Mouse (Mus musculus): ENCODE data around the gene Nt5e. TPM values are rescaled to one million over a fixed set of nuclear protein-coding genes. Genes with fewer than 3 reads are reported as not detected.

Gene Nt5e
- polyA plus RNA-seq, 1 experiment from 2014 or later: 0.93 TPM

DNA sequence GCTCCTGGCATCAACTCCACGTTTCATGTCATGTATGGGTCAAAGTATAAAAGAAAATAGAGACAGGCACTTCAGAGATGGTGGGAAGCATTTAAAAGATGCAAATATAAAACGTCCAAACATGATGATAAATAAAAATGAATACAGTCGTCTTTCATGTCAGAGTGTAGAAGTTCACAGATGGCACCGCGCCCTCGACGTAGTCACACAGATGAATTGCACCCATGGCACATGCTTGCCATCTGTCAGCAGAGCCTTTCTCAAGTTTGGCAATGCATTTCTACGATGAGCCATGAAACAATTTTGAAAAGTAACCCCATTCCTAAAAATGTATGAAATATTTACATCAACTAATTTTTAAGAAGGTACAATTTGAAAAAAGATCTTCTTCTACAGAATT, 67.9 kb downstream of the Nt5e start:
- no peak overlapping the region for H3K4me3 ChIP-seq (ENCODE audit: low read depth, low read length)
- no peak overlapping the region for H3K4me2 ChIP-seq
- no peaks in the 10 kb centered on the region for H3K27me3 ChIP-seq (ENCODE audit: control insufficient read depth, insufficient read depth, low read length)
- no peaks in the 10 kb centered on the region for H3K4me1 ChIP-seq (ENCODE audit: control insufficient read depth, insufficient read depth, low read length)
- no peak for ATAC-seq (ENCODE audit: low FRiP score)
- 89% methylated on average over 8 of the region's 8 CpGs for WGBS
- DNase-seq (ENCODE audit: low spot score, missing footprints): no peak
- no peaks in the 10 kb centered on the region for H3K36me3 ChIP-seq (ENCODE audit: control insufficient read depth, insufficient read depth, low read length)
- no peaks in the 10 kb centered on the region for H3K9me3 ChIP-seq (ENCODE audit: control insufficient read depth, low read length)
- no peak overlapping the region for H3K27ac ChIP-seq (ENCODE audit: low read depth, low read length)
- no peak overlapping the region for H3K9ac ChIP-seq (ENCODE audit: low read length)

DNA sequence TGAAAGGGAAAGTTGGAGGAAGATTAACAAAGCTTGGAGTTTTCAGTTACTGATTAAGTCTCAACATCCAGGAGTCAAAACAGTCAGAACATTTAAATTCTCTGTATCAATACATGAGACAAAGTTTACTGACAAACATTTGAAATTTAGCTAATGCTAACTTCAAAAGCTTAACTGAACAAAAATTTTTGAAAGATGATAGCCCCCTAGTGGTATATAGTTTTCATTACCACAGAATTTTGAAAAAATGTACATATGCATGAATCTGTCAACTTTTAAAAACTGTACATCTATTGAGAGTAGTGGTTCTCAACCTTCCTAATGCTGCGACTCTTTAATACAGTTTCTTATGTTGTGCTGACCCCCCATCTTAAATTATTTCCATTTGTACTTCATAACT, 71.5 kb downstream of the Nt5e start:
- H3K36me3 ChIP-seq (ENCODE audit: control insufficient read depth, insufficient read depth, low read length): no peaks in the 10 kb centered on the region
- no peaks in the 10 kb centered on the region for H3K9me3 ChIP-seq (ENCODE audit: control insufficient read depth, low read length)
- no peak overlapping the region for H3K4me3 ChIP-seq (ENCODE audit: low read depth, low read length)
- no peak overlapping the region for H3K9ac ChIP-seq (ENCODE audit: low read length)
- H3K4me1 ChIP-seq (ENCODE audit: control insufficient read depth, insufficient read depth, low read length): no peaks in the 10 kb centered on the region
- H3K4me2 ChIP-seq: no peak overlapping the region
- H3K27me3 ChIP-seq (ENCODE audit: control insufficient read depth, insufficient read depth, low read length): no peaks in the 10 kb centered on the region
- WGBS: 95% methylated on average over 1 of the region's 1 CpGs
- DNase-seq (ENCODE audit: low spot score, missing footprints): no peak
- H3K27ac ChIP-seq (ENCODE audit: low read depth, low read length): no peak overlapping the region
- ATAC-seq (ENCODE audit: low FRiP score): no peak

DNA sequence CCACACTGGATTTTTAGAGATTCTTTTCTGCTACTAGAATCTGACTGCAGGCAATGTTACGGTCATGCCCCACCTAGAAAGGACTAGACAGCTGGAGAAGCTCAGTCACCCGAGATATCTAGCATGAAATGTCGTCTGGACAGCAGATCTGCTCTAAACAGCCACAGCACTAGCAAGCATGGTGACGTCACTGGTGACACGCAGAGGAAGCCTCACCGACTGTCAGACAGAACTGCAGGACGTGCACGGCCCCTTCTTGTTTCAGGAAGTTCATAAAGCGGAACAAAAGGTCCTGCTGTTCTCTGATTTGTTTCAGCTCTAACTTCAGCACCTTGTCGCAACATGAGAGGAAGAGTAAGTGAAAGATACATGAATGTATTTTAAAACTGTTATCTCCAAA, 77.1 kb downstream of the Nt5e start:
- Histone ChIP-seq H3K4me1 (ENCODE audit: control insufficient read depth, insufficient read depth, low read length) (no peaks in the 10 kb centered on the region), H3K36me3 (ENCODE audit: control insufficient read depth, insufficient read depth, low read length) (no peaks in the 10 kb centered on the region), H3K4me3 (ENCODE audit: low read depth, low read length) (no peak overlapping the region), H3K27ac (ENCODE audit: low read depth, low read length) (no peak overlapping the region), H3K9ac (ENCODE audit: low read length) (no peak overlapping the region), H3K27me3 (ENCODE audit: control insufficient read depth, insufficient read depth, low read length) (no peaks in the 10 kb centered on the region), H3K4me2 (no peak overlapping the region), H3K9me3 (ENCODE audit: control insufficient read depth, low read length) (no peaks in the 10 kb centered on the region)
- 79% methylated on average over 10 of the region's 10 CpGs for WGBS
- DNase-seq (ENCODE audit: low spot score, missing footprints) (no peak), ATAC-seq (ENCODE audit: low FRiP score) (no peak)

DNA sequence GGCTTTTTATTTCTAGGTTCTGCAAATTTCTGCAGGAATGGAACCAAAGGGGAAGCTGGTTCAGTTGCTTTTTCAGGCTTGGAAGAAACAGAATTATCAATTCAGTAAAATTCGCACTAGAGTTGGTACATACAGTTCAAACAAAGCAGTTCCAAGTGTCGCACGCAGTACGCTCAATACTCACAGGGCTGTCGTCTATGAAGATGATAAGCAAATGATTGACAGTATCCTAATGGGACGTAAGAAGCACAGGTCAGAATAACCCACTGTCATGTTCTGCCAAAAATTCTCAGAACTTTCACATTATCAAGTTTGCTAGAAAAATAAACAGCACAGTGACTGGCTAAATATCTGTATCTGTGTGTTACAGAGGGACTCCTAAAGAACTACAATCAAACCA, 77.5 kb downstream of the Nt5e start:
- no peaks in the 10 kb centered on the region for H3K4me1 ChIP-seq (ENCODE audit: control insufficient read depth, insufficient read depth, low read length)
- WGBS: 90% methylated on average over 6 of the region's 6 CpGs
- no peak overlapping the region for H3K4me3 ChIP-seq (ENCODE audit: low read depth, low read length)
- no peaks in the 10 kb centered on the region for H3K9me3 ChIP-seq (ENCODE audit: control insufficient read depth, low read length)
- ATAC-seq (ENCODE audit: low FRiP score) (no peak), DNase-seq (ENCODE audit: low spot score, missing footprints) (no peak)
- no peak overlapping the region for H3K9ac ChIP-seq (ENCODE audit: low read length)
- no peaks in the 10 kb centered on the region for H3K36me3 ChIP-seq (ENCODE audit: control insufficient read depth, insufficient read depth, low read length)
- no peaks in the 10 kb centered on the region for H3K27me3 ChIP-seq (ENCODE audit: control insufficient read depth, insufficient read depth, low read length)
- H3K4me2 ChIP-seq: no peak overlapping the region
- H3K27ac ChIP-seq (ENCODE audit: low read depth, low read length): no peak overlapping the region

DNA sequence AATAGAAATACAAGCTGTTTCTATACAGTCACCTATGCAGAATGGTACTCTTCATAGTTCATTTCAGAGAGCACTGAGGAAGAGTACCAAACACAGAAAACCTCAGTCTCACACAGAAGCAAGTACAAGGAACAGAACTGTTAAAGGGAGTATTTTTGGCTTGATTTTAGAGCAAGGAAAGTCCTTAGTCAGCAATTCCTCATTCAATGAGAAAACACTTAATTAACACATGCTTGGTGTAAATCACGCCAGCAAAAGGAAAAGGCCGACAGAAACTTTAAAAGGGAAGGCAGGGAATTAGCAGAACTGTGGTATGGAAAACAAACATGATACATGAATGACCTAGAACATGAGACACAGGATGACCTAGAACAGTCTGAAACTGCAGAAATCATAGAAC, 83.0 kb downstream of the Nt5e start:
- ATAC-seq (ENCODE audit: low FRiP score) (no peak), DNase-seq (ENCODE audit: low spot score, missing footprints) (no peak)
- Histone ChIP-seq H3K4me1 (ENCODE audit: control insufficient read depth, insufficient read depth, low read length) (no peaks in the 10 kb centered on the region), H3K9ac (ENCODE audit: low read length) (no peak overlapping the region), H3K4me2 (no peak overlapping the region), H3K27me3 (ENCODE audit: control insufficient read depth, insufficient read depth, low read length) (no peaks in the 10 kb centered on the region), H3K4me3 (ENCODE audit: low read depth, low read length) (no peak overlapping the region), H3K27ac (ENCODE audit: low read depth, low read length) (no peak overlapping the region), H3K9me3 (ENCODE audit: control insufficient read depth, low read length) (no peaks in the 10 kb centered on the region), H3K36me3 (ENCODE audit: control insufficient read depth, insufficient read depth, low read length) (no peaks in the 10 kb centered on the region)
- 92% methylated on average over 2 of the region's 2 CpGs for WGBS

DNA sequence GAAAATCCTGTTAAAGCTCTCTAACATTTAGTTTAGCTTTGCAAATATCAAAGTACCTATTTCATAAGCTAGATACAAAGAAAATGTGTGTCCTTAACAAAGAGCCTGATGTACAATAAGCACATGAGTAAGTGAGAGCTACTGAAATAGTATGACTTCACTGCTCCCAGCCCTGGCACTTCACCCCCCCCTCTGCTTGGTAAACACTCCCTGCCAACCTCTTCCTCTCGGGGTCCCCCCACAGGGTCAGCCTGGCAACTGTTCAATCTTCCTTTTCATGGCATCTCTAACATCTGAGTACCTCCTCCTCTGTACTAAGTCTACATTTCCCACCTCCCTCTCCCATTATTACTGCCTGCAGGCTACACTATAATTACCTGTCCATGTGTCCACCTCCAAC, 89.8 kb downstream of the Nt5e start:
- Histone ChIP-seq H3K4me2 (no peak overlapping the region), H3K27me3 (ENCODE audit: control insufficient read depth, insufficient read depth, low read length) (no peaks in the 10 kb centered on the region), H3K27ac (ENCODE audit: low read depth, low read length) (no peak overlapping the region), H3K9ac (ENCODE audit: low read length) (no peak overlapping the region), H3K4me1 (ENCODE audit: control insufficient read depth, insufficient read depth, low read length) (no peaks in the 10 kb centered on the region), H3K9me3 (ENCODE audit: control insufficient read depth, low read length) (no peaks in the 10 kb centered on the region), H3K36me3 (ENCODE audit: control insufficient read depth, insufficient read depth, low read length) (no peaks in the 10 kb centered on the region), H3K4me3 (ENCODE audit: low read depth, low read length) (no peak overlapping the region)
- ATAC-seq (ENCODE audit: low FRiP score): no peak
- DNase-seq (ENCODE audit: low spot score, missing footprints): no peak
- 84% methylated on average over 1 of the region's 1 CpGs for WGBS

Other genes starting within 250 kb of the Nt5e start
- gene Snx14, start 111.8 kb downstream of the Nt5e start, polyA plus RNA-seq (2014; fragmentation: Nextera tagmentation; extraction: Ambion mirVana): 22.8 and 23.9 TPM in 2 replicates
- gene Gm20537, start 129.4 kb downstream of the Nt5e start, polyA plus RNA-seq (2014; fragmentation: Nextera tagmentation; extraction: Ambion mirVana): 0.40 and 0.52 TPM in 2 replicates
- gene Syncrip, start 155.4 kb downstream of the Nt5e start, polyA plus RNA-seq (2014; fragmentation: Nextera tagmentation; extraction: Ambion mirVana): 132 and 142 TPM in 2 replicates
- gene Zfp949, start 220.8 kb downstream of the Nt5e start, polyA plus RNA-seq (2014; fragmentation: Nextera tagmentation; extraction: Ambion mirVana): 7.6 and 9.6 TPM in 2 replicates